Mouse (Mus musculus): ENCODE results near the gene Col19a1. TPM values are rescaled to one million over a fixed set of nuclear protein-coding genes. Genes with fewer than 3 reads are reported as not detected.

Col19a1 gene
- polyA plus RNA-seq, 1 experiment: not detected

DNA sequence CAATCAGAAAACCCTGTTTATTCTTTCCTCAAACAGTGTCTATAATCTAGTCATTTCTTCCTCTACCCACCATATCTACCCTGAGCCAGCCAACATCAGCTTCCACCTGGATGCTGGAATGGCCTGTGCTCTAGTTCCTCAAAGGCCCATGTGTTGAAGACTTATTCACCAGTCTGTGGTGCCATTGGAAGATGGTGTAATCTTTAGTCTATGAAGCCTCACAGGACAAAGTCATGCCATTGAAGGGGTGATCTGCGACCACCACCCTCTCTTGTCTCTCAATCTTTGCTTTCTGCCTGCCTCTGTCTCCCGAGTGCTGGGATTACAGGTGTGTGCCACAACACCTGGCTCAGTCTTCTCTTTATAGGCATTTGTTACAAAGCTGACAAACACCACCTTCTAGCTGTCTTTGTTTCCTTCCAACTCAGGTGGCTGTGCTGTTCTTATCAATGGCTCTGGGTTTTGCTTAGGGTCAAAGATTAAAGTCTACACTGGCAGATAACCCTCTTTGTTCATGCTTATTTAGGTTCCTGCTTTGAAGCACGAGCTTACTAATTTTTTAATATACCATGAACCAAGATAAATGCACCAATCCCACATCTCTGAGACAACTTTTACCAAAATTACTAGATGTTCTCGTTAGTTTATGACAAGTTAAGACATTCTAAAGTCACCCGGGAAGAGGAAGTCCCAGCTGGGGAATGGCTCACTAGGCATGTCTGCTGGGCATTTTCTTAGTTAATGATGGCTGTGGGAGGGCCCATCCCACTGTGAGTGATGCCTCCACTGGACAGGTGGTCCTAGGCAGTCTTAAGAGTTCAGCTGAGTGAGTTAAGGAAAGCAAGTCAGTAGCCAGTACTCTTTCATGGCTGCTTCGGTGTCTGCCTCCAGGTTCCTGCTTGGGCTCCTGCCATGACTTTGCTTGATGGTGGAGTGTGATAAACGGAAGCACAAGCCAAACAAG, 292.0 kb downstream of the Col19a1 start:
- H3K9me3 ChIP-seq (replicated peaks; ENCODE audit: control insufficient read depth, insufficient read depth, low read length, poor library complexity, severe bottlenecking): no peaks in the 10 kb centered on the region
- H3K9ac ChIP-seq (ENCODE audit: low read depth, poor library complexity, severe bottlenecking): no peak overlapping the region
- H3K36me3 ChIP-seq (ENCODE audit: control insufficient read depth, insufficient read depth, low read length, poor library complexity, severe bottlenecking): no peaks in the 10 kb centered on the region
- H3K27ac ChIP-seq (ENCODE audit: insufficient read depth, low read length): no peak overlapping the region
- H3K27me3 ChIP-seq (ENCODE audit: control insufficient read depth, insufficient read depth, low read length, poor library complexity, severe bottlenecking): no peaks in the 10 kb centered on the region; the same call in 1 of the 2 replicates
- H3K4me1 ChIP-seq (ENCODE audit: control insufficient read depth, insufficient read depth, low read length): no peaks in the 10 kb centered on the region
- TF ChIP-seq EP300 (IDR thresholded peaks at IDR 0.05; ENCODE audit: insufficient read depth, low read depth, low read length) (no peak), POLR2A (IDR thresholded peaks at IDR 0.05; ENCODE audit: insufficient read depth, low read length) (no peak), CTCF (IDR thresholded peaks at IDR 0.05; ENCODE audit: low read depth, low read length) (no peak)
- H3K4me3 ChIP-seq (ENCODE audit: low read depth, low read length): no peak overlapping the region

DNA sequence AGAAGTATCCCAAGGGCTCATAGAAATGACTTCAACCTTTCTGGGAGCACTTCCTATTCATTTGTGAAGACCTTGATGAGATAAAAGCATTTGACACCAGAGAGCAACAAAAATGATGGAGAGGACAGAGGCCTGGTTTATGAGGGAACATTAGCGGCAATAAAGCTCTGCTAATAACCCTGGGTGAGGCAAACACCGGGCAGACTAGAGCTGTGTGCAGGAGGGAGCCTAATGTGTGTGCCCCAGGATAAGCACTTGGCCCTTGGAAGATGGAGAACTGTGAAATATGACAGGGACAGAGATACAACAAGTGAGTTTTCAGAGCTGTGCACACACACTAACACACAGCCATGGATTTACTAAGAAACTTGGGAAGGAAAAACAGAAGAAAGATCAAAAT, 294.8 kb downstream of the Col19a1 start:
- no peaks in the 10 kb centered on the region for H3K36me3 ChIP-seq (ENCODE audit: control insufficient read depth, insufficient read depth, low read length, poor library complexity, severe bottlenecking)
- TF ChIP-seq CTCF (IDR thresholded peaks at IDR 0.05; ENCODE audit: low read depth, low read length): no peak
- no peak for TF ChIP-seq EP300 (IDR thresholded peaks at IDR 0.05; ENCODE audit: insufficient read depth, low read depth, low read length)
- H3K27me3 ChIP-seq (ENCODE audit: control insufficient read depth, insufficient read depth, low read length, poor library complexity, severe bottlenecking): no peaks in the 10 kb centered on the region; the same call in 1 of the 2 replicates
- no peaks in the 10 kb centered on the region for H3K4me1 ChIP-seq (ENCODE audit: control insufficient read depth, insufficient read depth, low read length)
- H3K9me3 ChIP-seq (replicated peaks; ENCODE audit: control insufficient read depth, insufficient read depth, low read length, poor library complexity, severe bottlenecking): no peaks in the 10 kb centered on the region
- no peak overlapping the region for H3K9ac ChIP-seq (ENCODE audit: low read depth, poor library complexity, severe bottlenecking)
- H3K27ac ChIP-seq (ENCODE audit: insufficient read depth, low read length): no peak overlapping the region
- no peak overlapping the region for H3K4me3 ChIP-seq (ENCODE audit: low read depth, low read length)

DNA sequence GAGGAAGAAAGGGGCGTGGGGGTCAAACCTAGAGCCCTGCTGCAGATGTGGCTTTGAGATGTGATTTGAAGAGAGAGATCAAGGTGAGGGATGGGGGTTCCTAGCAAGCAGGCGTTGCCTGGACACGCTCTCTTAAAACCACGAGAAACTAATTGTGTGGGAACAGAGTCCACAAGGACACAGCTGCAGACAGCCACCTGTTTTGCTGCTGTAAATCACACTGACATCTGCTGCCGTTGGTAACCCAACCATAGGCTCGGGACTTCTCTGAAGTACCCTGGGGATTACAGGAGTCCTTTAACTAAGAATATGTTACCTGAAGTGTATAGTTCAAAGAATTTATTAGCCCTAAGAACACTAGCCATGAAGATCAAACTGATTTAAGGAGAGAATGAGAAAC, 300.9 kb downstream of the Col19a1 start:
- H3K27ac ChIP-seq (ENCODE audit: insufficient read depth, low read length): no peak overlapping the region
- H3K4me3 ChIP-seq (ENCODE audit: low read depth, low read length): no peak overlapping the region
- H3K9ac ChIP-seq (ENCODE audit: low read depth, poor library complexity, severe bottlenecking): no peak overlapping the region
- no peaks in the 10 kb centered on the region; the same call in 1 of the 2 replicates for H3K27me3 ChIP-seq (ENCODE audit: control insufficient read depth, insufficient read depth, low read length, poor library complexity, severe bottlenecking)
- no peaks in the 10 kb centered on the region for H3K36me3 ChIP-seq (ENCODE audit: control insufficient read depth, insufficient read depth, low read length, poor library complexity, severe bottlenecking)
- TF ChIP-seq EP300 (IDR thresholded peaks at IDR 0.05; ENCODE audit: insufficient read depth, low read depth, low read length) (no peak), CTCF (IDR thresholded peaks at IDR 0.05; ENCODE audit: low read depth, low read length) (no peak)
- no peaks in the 10 kb centered on the region for H3K4me1 ChIP-seq (ENCODE audit: control insufficient read depth, insufficient read depth, low read length)
- H3K9me3 ChIP-seq (replicated peaks; ENCODE audit: control insufficient read depth, insufficient read depth, low read length, poor library complexity, severe bottlenecking): no peaks in the 10 kb centered on the region

DNA sequence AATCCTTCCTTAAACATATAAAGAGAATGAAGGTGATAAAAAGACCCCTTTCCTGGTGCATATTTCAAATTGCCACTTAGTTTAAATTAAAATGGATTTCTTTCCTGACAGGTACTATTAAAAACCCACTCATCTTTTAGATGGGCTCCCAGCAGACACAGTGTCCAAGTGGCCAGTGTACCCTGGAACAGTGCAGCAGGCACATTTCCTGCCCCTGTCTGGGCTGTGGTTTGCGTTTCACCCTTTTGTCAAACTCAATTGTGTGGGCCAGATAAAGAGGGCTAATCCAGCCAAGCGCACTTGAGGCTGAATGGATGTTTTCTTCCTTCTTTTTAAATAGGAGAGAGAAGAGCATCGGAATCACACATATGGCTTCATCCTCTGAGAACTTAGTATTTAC, 320.2 kb downstream of the Col19a1 start:
- H3K4me1 ChIP-seq (ENCODE audit: control insufficient read depth, insufficient read depth, low read length): no peaks in the 10 kb centered on the region
- no peaks in the 10 kb centered on the region for H3K27me3 ChIP-seq (ENCODE audit: control insufficient read depth, insufficient read depth, low read length, poor library complexity, severe bottlenecking)
- no peak overlapping the region for H3K27ac ChIP-seq (ENCODE audit: insufficient read depth, low read length)
- H3K9me3 ChIP-seq (replicated peaks; ENCODE audit: control insufficient read depth, insufficient read depth, low read length, poor library complexity, severe bottlenecking): 0 out of 2 replicates have a peak, but pooled peaks cover 4% of the 10 kb centered on the region
- H3K36me3 ChIP-seq (ENCODE audit: control insufficient read depth, insufficient read depth, low read length, poor library complexity, severe bottlenecking): no peaks in the 10 kb centered on the region
- no peak for TF ChIP-seq EP300 (IDR thresholded peaks at IDR 0.05; ENCODE audit: insufficient read depth, low read depth, low read length)
- no peak for TF ChIP-seq CTCF (IDR thresholded peaks at IDR 0.05; ENCODE audit: low read depth, low read length)
- no peak overlapping the region for H3K9ac ChIP-seq (ENCODE audit: low read depth, poor library complexity, severe bottlenecking)
- H3K4me3 ChIP-seq (ENCODE audit: low read depth, low read length): no peak overlapping the region

DNA sequence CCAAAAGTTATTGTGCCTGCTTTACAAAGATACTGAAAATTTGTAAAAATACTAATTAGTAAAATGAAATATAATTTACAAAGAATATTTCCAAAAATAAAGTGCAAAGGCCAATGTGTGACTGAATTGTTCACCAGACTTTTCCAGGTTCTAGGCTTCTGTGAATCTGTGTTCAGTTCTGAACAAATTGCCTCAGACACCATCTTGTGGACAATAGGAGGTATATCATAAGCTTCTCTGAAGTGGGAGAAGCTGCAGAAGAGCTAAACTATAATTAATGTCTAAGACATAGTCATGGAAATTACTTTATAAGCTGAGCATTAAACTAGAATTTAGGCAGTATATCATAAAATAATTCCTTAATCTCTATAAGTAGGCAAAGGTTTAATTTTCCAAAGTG, 326.1 kb downstream of the Col19a1 start:
- H3K9me3 ChIP-seq (replicated peaks; ENCODE audit: control insufficient read depth, insufficient read depth, low read length, poor library complexity, severe bottlenecking): 0 out of 2 replicates have a peak, but pooled peaks cover 4% of the 10 kb centered on the region
- H3K27ac ChIP-seq (ENCODE audit: insufficient read depth, low read length): no peak overlapping the region
- TF ChIP-seq POLR2A (IDR thresholded peaks at IDR 0.05; ENCODE audit: insufficient read depth, low read length) (no peak), EP300 (IDR thresholded peaks at IDR 0.05; ENCODE audit: insufficient read depth, low read depth, low read length) (no peak), CTCF (IDR thresholded peaks at IDR 0.05; ENCODE audit: low read depth, low read length) (no peak)
- H3K4me1 ChIP-seq (ENCODE audit: control insufficient read depth, insufficient read depth, low read length): no peaks in the 10 kb centered on the region
- no peaks in the 10 kb centered on the region for H3K36me3 ChIP-seq (ENCODE audit: control insufficient read depth, insufficient read depth, low read length, poor library complexity, severe bottlenecking)
- no peak overlapping the region for H3K9ac ChIP-seq (ENCODE audit: low read depth, poor library complexity, severe bottlenecking)
- H3K27me3 ChIP-seq (ENCODE audit: control insufficient read depth, insufficient read depth, low read length, poor library complexity, severe bottlenecking): no peaks in the 10 kb centered on the region
- no peak overlapping the region for H3K4me3 ChIP-seq (ENCODE audit: low read depth, low read length)

DNA sequence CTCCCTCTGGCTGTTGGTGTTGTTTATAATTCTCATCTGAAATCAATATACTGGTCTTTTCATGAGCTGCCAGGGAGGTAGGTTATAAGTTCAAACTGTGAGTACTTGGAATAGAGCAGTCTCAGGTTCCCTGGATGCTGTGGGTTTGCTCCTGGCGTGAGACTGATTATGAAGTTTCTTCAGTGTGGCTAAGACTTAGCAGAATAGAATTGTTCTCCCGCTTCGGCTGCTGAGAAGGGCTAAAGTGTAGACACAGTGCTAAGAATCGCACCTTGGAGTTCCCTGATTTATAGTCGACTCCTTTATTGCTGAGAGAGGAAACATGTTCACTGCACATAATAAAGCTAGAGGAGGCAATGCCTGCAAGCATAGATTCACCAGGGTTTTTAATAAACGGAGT, 327.9 kb downstream of the Col19a1 start:
- Histone ChIP-seq H3K9me3 (replicated peaks; ENCODE audit: control insufficient read depth, insufficient read depth, low read length, poor library complexity, severe bottlenecking) (0 out of 2 replicates have a peak, but pooled peaks cover 3% of the 10 kb centered on the region), H3K4me1 (ENCODE audit: control insufficient read depth, insufficient read depth, low read length) (no peaks in the 10 kb centered on the region), H3K27me3 (ENCODE audit: control insufficient read depth, insufficient read depth, low read length, poor library complexity, severe bottlenecking) (no peaks in the 10 kb centered on the region), H3K9ac (ENCODE audit: low read depth, poor library complexity, severe bottlenecking) (no peak overlapping the region), H3K27ac (ENCODE audit: insufficient read depth, low read length) (no peak overlapping the region), H3K4me3 (ENCODE audit: low read depth, low read length) (no peak overlapping the region), H3K36me3 (ENCODE audit: control insufficient read depth, insufficient read depth, low read length, poor library complexity, severe bottlenecking) (no peaks in the 10 kb centered on the region)
- TF ChIP-seq CTCF (IDR thresholded peaks at IDR 0.05; ENCODE audit: low read depth, low read length) (no peak), EP300 (IDR thresholded peaks at IDR 0.05; ENCODE audit: insufficient read depth, low read depth, low read length) (no peak), POLR2A (IDR thresholded peaks at IDR 0.05; ENCODE audit: insufficient read depth, low read length) (no peak)
